Mouse (Mus musculus): ENCODE data around the gene H2-T23. TPM values are rescaled to one million over a fixed set of nuclear protein-coding genes. Genes with fewer than 3 reads are reported as not detected.
"Not testable (repeated sequence)": the region's sequence is repeated elsewhere in the genome, so short reads cannot be mapped to it uniquely, and the experiment has no call there.

H2-T23 gene
- 1,000 to 10,000 TPM in 1 of 3 experiments, 100 to 1,000 TPM in 2; 834 to 1,491 (median 990) TPM for polyA plus RNA-seq (2017; shearing (Covaris generic))

DNA sequence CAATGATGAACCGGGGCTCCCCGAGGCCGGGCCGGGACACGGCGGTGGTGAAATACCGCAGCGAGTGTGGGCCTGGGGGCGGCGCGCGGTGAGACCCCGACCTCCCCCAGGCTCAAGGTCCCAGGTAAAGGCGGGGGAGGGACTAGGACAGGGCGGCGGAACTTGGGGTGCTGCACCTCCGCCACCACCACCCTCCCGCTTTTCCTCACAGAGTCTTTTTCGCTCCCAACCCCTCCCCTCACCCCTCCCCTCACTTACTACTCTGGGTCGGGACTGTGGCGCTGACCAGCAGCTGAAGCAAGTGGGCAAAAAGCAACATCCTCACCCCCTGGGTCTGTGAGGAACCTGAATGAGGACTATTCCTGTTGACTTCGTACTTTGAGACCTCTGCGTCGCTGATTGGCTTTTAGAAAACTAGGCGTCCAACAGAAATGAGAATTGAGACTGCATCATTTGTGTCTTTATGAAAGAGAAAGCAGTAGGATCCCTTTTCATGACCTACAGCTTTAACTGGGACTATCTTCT, at the start of gene H2-T23:
H2-T23 (minus strand) TSS at position 505 of the 525 bp plus-strand sequence.
- ATAC-seq = peak; percentile 87

DNA sequence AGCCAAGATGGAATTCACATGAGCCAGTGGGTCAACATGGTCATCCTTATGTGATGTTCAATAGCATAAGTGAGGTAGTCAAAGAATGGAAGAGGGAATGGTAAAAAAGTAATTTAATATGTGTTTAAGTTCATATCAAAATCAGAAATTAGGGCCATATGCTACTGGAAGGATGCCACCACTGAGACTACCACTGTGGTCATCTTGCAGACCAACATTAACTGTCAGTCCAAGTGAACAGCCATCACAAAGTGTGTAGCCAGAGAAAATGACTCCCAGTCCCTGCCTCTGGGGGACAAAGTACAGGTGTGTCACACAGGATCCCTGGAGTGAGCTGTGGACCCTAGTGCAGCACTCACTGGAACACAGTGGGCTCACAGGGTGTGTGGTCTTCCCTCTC, 49.2 kb upstream of the H2-T23 start:
- ATAC-seq = not testable (repeated sequence)

DNA sequence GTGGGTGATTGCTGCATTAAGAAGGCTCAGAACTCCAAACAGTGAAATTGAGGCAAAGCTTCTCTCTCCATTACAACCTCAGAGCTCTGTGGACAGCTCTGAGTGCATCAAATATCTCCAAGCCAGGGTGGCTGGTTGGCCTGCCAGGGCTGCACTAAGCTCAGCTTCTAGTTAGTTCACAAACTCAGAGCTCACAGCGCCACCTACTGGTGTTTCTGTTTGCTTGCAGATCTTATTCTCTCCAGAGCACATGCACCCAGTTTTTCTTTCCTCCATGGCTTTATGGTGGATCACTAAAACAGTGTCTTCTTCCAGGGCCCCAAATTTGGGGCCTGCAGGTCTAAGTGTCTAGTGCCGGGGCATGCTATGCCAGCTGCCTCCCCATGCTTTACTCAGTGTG, 28.2 kb upstream of the H2-T23 start:
- ATAC-seq = peak; percentile 94

DNA sequence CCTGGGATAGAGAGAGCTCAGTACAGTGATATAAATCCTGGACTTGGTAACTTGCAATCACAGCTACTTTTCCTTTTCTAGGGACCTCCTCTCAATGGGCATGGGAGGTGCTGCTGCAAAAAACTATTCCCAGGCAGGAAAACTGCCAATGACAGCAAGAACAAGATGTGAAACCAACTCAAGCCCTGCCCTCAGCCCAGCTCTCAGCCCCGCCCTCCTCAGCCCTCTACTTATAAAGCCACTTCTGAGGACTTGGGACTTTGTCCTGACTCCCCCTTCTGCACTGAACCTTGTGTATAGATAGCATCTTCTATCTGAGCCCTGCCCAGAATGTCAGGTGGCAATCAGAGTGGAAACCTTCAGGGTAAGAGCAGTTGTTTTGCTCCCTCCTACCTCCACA, 25.7 kb upstream of the H2-T23 start, which contains the start of gene Gm11127:
Gm11127 (minus strand) TSS at position 10 of the 400 bp plus-strand sequence.
- ATAC-seq = not testable (repeated sequence)

DNA sequence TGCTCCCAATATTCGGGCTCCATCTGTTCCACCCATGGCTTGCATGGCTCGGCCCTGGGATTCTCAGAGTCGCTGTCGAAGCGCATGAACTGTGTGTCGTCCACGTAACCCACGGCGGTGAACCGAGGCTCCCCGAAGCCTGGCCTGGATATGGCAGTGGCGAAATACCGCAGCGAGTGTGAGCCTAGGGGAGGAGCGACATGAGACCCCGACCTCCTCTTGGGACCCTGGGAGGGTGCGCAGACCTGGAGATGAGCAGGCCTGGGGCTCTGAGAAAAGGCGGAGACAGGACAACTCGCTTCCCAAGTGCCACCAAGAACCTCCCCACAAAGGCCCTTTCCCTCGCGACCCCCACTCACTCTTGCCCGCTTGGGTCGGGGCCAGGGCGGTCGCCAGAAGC, 25.3 kb upstream of the H2-T23 start:
- not testable (repeated sequence) for ATAC-seq

DNA sequence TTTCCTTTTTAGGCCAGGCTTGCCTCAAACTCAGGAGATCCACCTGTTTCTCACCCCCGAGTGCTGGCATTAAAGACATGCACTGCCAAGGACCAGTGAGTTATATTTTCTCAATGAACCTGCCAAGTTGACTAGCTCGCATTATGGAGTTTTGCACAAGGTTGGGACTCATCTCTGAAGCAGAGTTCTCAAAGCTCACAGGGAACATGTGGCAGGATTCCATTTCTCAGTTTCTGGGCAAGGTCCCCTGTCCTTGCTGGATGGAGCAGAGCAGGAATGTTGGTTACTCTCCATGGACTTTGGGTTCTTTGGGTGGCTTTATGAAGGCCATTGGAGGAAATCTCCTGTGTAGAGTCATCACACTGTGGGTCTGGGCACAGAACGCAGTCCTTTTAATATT, 10.6 kb upstream of the H2-T23 start:
- no peak for ATAC-seq

DNA sequence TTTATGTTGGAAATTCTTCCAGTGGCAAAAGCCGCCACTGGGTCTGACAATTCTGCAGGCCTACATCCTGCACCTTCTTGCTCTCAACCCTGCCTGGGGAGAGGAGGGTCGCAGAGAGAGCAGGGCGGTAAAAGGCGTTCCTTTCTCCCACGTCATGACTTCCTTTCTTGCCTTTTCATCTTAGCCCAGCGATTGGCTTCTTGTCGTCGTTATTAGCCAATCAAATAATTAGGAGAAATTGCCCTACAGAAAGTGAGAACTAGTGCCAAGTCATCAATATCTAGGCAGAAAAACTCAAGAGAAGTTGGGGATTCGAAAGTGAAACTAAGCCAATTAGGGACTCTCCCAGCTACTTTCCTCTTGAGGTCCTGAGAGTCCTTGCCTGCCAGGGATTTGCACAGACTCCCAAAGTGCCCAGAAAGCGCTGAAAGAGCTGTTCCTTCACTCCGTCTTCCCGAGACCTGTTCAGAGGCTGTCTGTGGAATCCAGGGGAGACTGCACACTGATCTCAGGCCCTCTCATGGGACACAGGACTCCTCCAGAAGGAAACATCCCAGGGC, 10.0 kb upstream of the H2-T23 start, which contains the start of the genes H2-T22 and Gm6034:
H2-T22 (minus strand) TSS at position 138 of the 560 bp plus-strand sequence.
Gm6034 (plus strand) TSS at position 352 of the 560 bp plus-strand sequence.
- ATAC-seq = peak; percentile 95

DNA sequence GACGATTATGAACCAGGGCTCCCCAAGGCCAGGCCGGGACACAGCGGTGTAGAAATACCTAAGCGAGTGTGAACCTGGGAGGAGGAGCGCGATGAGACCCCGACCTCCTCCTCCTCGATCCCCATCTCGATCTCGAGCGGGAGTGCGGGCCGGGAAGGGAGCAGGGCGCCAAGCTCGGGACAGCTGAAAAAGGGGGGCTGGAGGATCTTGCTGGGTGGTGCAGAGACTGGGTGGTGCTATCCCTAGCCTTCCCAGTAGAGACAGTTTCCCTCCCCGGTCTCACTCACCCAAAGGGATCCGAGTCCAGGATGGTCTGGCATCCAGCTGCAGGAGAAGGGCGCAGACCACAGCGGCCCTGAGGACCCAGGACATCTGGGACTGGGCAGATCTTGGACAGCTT, 9.4 kb upstream of the H2-T23 start:
- ATAC-seq = not testable (repeated sequence)

DNA sequence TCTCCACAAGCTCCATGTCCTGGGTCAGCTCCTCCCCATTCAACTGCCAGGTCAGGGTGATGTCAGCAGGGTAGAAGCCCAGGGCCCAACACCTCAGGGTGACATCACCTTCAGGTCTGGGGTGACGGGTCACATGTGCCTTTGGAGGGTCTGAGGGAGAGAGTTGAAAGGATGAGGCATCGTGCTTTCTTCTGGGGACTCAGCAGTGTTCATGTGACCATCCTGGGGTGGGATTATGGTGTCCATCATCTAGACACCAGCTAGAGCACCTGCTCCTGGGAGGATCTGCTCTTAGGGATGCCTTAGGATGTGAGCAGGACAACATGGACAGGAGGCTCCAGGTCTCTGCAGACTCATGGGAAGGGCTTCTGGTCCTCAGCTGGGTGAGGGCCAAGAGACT, 7.9 kb upstream of the H2-T23 start:
- not testable (repeated sequence) for ATAC-seq

DNA sequence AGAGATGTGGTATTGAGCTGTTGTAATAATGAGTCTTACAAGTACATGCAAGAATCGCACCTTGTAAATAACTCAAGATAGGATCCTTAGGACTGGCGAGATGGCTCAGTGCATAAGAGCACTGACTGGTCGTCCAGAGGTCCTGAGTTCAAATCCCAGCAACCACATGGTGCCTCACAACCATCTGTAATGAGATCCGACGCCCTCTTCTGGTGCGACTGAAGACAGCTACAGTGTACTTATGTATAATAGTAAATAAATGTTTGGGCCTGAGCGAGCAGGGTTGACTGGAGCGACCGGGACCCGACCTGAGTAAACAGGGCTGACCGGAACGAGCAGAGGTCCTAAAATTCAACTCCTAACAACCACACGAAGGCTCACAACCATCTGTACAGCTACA, 3.5 kb upstream of the H2-T23 start:
- not testable (repeated sequence) for ATAC-seq

DNA sequence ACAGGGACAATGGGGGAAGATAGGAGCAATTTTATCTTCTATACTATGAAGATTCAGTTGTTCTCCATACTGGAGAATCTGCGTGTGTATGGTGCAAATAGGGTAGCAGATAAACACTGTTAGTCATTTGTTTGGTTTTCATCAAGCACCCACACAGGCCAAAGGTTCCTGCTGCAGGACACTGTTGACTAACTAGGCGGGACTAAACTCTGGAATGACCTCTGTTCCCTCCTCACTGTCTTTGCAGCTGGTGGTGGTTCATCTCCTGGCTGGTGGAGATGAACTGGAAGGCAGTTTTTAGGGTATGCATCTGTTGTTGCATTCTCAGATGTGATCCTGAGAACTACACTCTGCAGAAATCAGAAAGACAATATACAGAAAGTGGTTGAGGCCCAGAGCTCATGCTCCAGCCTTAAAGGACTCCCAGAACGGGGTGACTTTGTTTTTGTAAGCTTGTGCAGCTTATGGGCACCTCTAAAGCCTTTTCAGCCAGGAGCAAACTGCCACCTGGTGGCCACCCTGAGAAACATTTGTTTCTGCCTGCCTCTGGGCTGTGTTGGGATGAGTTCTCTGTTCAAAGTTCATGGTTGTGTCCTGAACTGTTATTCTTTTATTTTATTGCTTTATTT, 2.5 kb upstream of the H2-T23 start:
- ATAC-seq = peak; percentile 44

DNA sequence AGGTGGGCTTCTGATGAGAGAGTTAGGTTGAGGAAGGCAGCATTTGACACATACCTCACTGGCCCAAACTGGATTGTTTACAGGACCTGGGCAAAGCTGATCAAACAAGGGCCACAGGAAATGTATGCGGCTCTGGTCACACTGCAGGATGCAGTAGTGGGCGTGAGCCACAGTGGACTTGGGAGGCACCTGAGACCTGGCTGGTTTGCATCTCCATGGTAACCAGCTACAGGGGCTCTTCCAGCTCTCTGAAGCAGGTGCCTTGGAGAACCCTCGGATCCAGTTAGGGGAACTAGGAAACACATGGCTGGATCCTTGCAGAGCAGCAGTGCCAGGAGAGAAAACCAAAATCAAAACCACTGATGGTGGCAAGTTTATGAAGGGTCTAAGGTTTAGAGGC, 1.9 kb upstream of the H2-T23 start:
- ATAC-seq = not testable (repeated sequence)

DNA sequence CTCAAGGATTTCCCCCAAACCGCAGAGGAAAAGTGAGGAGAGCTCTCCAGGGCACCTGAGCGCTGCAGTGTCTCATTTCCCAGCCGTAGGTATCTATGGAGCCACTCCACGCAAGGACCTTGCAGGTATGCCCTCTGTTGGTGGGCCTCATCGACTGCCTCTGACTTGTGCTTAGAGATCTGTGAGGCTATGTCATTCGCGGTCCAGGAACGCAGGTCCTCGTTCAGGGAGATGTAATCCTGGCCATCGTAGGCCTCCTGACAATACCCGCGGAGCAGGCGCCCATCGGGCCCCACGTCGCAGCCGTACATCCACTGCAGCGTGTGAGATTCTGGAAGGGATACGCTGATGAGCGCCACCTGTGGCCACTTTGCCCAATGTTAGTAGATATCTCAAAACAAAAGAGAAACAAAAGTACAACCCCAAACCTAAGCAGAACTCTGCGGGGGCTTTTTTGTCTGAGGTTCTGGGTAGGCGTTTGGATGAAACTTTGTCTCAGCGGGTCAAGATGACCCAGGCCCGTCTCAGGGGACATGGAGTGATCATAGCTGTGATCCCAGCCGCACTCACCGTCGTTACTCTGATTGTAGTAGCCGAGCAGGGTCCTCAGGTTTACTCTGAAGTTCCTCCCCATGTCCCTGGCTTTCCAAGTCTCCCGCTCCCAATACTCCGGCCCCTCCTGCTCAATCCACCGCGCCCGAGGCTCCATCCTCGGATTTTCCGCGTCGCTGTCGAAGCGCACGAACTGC, 898 bp downstream of the H2-T23 start:
- ATAC-seq = peak; percentile 78

DNA sequence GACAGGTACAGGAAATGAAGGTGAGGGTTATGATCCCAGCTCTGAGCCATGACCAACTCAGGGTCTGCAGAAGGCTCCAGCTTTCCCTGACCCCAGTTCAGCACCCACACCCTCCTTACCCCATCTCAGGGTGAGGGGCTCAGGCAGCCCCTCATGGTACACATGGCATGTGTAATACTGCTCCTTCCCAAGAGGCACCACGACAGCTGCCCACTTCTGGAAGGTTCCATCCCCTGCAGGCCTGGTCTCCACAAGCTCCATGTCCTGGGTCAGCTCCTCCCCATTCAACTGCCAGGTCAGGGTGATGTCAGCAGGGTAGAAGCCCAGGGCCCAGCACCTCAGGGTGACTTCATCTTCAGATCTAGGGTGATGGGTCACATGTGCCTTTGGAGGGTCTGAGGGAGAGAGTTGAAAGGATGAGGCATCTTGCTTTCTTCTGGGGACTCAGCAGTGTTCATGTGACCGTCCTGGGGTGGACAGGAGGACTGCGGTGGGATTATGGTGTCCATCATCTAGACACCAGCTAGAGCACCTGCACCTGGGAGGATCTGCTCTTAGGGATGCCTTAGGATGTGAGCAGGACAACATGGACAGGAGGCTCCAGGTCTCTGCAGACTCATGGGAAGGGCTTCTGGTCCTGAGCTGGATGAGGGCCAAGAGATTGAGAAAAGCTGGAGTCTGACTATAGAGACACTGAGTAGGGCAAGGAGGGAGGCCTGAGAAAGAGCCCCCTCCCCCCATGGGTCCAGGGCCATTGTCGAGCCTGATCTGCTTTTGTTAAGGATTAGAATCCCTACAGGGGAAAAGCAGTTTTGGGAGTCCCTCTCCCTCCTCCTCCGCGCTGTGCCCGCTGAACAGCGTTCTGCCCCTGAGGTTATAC, 1.7 kb downstream of the H2-T23 start:
- not testable (repeated sequence) for ATAC-seq

DNA sequence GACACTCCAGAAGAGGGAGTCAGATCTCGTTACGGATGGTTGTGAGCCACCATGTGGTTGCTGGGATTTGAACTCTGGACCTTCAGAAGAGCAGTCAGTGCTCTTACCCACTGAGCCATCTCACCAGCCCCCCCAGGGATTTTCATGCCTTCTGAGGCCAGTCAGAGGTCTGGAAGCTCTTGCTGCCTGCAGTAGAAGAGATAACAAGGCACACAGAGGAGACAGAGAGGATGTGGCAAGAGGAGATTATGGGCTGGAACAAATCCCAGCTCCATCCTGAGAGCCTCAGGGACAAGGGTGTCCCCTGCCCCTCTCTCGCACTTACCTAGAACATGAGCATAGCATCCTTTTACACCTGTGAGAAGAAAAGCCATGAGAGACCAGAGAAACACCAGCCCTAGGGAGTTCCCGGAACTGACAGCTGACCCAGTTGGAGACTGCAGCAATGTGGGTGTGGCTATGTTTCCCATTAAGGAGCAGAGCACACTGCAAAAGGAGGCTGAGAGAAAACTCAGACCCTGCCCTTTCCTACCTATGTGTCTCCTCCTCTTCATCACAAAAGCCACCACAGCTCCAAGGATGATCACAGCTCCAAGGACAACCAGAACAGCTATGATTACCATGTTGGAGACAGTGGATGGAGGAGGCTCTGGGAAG, 2.5 kb downstream of the H2-T23 start:
- not testable (repeated sequence) for ATAC-seq

DNA sequence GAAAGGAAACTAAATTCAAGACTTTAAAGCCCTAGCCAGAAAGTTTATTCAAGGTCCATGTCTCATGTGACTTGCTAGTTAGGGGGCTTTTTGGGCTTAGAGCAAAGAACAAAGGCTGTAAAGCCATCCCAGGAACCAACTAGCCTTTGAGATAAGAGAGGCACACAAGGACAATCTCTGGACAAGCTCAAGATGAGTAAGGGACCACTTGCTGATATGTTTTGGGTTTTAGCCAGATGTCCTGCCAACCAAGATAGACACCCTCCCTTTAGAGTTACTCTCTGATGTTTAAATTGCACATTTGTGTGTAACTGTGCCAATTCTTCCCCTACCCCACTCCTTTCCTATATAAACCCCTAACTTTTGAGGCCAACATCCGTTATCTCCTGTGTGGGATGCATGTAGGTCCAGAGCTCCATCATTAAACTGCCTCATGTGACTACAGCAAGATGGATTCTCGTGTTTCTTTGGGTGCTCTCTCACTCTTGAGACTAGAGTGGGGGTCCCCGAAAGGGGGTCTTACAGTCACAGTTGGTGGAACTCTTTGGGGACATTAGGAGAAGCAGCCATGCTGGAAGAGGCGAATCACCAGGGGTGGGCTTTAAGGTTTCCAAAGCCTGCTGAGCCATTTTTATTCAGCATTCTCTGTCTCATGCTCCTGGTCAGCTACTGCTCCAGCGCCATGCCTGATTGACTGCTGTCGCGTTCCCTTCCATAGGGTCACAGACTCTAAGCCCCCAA, 3.6 kb downstream of the H2-T23 start:
- no peak for ATAC-seq

DNA sequence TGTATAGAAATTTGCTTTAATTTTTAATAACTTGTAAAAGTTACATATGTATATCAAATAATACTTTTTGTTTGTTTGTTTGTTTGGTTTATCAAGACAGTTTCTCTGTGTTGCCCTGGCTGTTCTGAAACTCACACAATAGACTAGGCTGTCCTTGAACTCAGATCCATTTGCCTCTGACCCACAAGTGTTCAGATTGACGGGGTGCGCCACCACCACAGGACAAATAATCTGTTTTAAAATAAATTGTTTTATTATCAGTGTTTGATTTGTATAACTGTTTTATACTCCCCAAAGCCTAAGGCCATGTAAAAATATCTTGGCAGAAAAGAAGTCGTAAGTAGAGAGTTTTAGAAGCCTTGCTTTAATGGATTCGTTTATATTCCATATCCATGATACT, 5.0 kb downstream of the H2-T23 start:
- ATAC-seq = no peak

DNA sequence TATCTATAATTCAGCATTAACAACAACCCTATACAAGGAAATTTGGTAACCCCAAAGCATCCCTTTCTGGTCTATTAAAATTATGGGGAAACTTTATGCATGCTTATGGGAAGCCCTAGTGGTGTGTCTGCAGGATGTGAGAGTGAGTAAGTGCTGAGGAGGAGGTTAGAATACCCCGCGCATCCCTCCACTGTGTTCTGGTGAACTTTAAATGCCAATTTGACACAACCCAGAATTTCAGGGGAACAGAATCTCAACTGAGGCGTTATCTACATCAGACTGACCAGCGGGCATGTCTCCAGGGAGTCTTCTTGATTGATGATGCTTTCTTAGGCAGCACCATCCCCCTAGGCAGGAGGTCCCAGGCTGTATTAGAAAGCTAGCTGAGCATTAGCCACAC, 6.8 kb downstream of the H2-T23 start:
- no peak for ATAC-seq

DNA sequence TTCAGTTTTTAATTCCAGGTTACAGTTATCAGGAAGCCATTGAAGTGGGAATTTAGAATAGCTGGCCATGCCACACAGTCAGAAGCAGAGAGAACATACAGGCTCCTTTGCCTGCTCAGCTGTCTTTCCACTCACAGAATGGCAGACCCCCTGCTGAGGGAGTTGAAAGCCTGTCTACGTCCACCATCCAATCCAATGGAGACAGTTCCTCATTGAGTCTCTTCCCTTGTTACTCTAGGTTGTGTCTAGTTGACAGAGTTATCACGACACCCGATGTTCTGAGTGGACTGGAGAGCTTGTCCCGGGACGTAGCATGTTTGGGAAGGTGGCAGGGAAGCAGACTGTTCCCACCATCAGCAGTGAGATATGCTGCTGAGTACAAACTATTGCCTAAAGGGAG, 7.5 kb downstream of the H2-T23 start:
- no peak for ATAC-seq

DNA sequence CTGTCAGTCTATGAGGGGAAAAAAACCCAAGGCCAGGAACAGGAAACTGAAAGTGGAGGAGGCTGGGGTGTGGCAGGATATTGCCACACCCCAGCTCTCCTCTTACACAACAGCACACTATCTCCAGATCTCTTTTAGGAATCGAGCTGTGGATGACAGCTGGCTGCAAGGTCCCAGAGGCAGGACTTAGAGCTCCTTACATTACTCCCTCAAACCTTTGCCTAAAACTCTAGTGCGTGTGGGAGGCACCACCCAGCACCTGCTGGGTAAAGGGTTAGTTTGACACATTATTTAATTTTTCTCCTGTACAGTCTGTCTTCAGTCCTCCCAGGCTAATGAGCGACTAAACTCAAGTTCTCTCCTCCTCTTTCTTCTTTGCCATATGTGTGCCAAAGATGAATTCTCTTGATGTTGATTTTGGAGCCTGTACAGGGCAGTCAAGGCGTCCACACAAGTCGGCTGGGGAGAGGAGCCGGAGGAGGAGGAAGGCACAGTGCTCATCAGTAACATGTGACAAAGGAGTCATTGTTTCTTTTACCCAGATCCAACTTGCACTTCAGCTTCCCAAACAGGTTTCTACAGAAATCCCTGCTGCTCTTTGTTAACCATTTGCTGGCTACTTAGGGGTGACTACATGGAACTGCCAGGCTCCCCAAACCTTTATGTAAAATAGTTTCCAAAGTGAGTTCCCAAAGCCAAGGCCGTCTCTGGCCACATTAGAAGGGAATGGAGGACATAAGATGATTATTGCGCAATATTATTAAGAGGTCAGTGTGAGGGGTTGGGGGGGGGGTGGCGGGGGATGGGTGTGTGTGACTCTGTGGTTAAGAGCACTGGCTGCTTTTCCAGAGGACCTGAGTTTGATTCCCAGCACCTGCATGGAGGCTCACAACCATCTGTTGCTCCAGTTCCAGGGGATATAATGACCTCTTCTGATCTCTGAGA, 8.7 kb downstream of the H2-T23 start:
- ATAC-seq = peak; percentile 72

All from inflammation-experienced regulatory T-cells, adult 6 months (primary cell).